Mouse (Mus musculus) C2C12 (cell line): ENCODE data around the gene Cacnb2. TPM values are rescaled to one million over a fixed set of nuclear protein-coding genes. Genes with fewer than 3 reads are reported as not detected.

Experiments
- H3K27me3 ChIP-seq: one replicate; pipeline ENCODE4 v1.6.1; 2011; ENCODE audit not compliant: control insufficient read depth, insufficient read depth, insufficient read length
- H3K36me3 ChIP-seq: one replicate; pipeline ENCODE4 v1.6.1; 2011; ENCODE audit not compliant: control insufficient read depth, insufficient read depth
- H3K4me3 ChIP-seq: one replicate; pipeline ENCODE4 v1.5.1; 2011; ENCODE audit warnings: mild to moderate bottlenecking, control low read depth; ENCODE audit not compliant: poor library complexity, insufficient read depth, severe bottlenecking
- H3K79me2 ChIP-seq: one replicate; pipeline ENCODE4 v1.6.1; 2011; ENCODE audit not compliant: control insufficient read depth, insufficient read depth
- H3K79me3 ChIP-seq: one replicate; pipeline ENCODE4 v1.6.1; 2011; ENCODE audit warnings: low read depth, control low read depth
- H3ac ChIP-seq: one replicate; pipeline ENCODE3; 2011; ENCODE audit warnings: low read depth; ENCODE audit not compliant: control insufficient read depth, insufficient read length
- CEBPB ChIP-seq: IDR thresholded peaks from one replicate; pipeline ENCODE4 v1.6.1; 2011; ENCODE audit warnings: low read depth, mild to moderate bottlenecking, control low read depth, moderate library complexity
- CTCF ChIP-seq: IDR thresholded peaks from one replicate; pipeline ENCODE4 v1.5.1; 2011; ENCODE audit not compliant: control insufficient read depth, insufficient read depth, insufficient read length
- FOSL1 ChIP-seq: IDR thresholded peaks from one replicate; pipeline ENCODE4 v1.8.0; 2011; ENCODE audit warnings: mild to moderate bottlenecking, low read length; ENCODE audit not compliant: poor library complexity, insufficient read depth, severe bottlenecking
- MAX ChIP-seq: IDR thresholded peaks from one replicate; pipeline ENCODE4 v1.6.1; 2011; ENCODE audit warnings: mild to moderate bottlenecking, control low read depth
- MYOD1 ChIP-seq: IDR thresholded peaks from one replicate; pipeline ENCODE4 v1.6.1; 2011; ENCODE audit warnings: low read depth; ENCODE audit not compliant: control insufficient read depth, insufficient read length
- MYOG ChIP-seq: IDR thresholded peaks from one replicate; pipeline ENCODE4 v1.6.1; 2011; ENCODE audit not compliant: control insufficient read depth, insufficient read length; ENCODE audit errors: extremely low read depth
- USF1 ChIP-seq: IDR thresholded peaks from one replicate; pipeline ENCODE4 v1.6.1; 2011; ENCODE audit warnings: low read depth, mild to moderate bottlenecking, control low read depth, moderate library complexity
- polyA plus RNA-seq: library from polyadenylated mRNA; unstranded; fragments of >200 nt; fragmentation: generic; extraction: Trizol; gene quantifications from one replicate; pipeline ENCODE4 v1.2.1, GENCODE M21; 2012; ENCODE audit warnings: missing spikeins

Gene Cacnb2
- polyA plus RNA-seq, 1 experiment, result 2.4 TPM

- no peak overlapping the region for H3K4me3 ChIP-seq
- TF ChIP-seq MYOG, result no peak
- peak; percentile 37 for TF ChIP-seq MAX
- no peak for TF ChIP-seq USF1
- H3K79me3 ChIP-seq, result peaks cover 2% of the 10 kb centered on the region
- H3ac ChIP-seq, result no peak overlapping the region
- H3K27me3 ChIP-seq, result no peaks in the 10 kb centered on the region
- no peaks in the 10 kb centered on the region for H3K79me2 ChIP-seq
- no peaks in the 10 kb centered on the region for H3K36me3 ChIP-seq
These were observed 204.9 kb downstream of the Cacnb2 start for GRCm38 (mm10) chr2:14807650-14808347.

- H3K79me3 ChIP-seq, result peaks cover 3% of the 10 kb centered on the region
- H3K27me3 ChIP-seq, result no peaks in the 10 kb centered on the region
- TF ChIP-seq FOSL1, result no peak
- no peak for TF ChIP-seq MYOD1
- TF ChIP-seq USF1, result no peak
- TF ChIP-seq CEBPB, result no peak
- TF ChIP-seq CTCF, result no peak
- TF ChIP-seq MYOG, result no peak
- no peak for TF ChIP-seq MAX
- H3ac ChIP-seq, result no peak overlapping the region
- no peaks in the 10 kb centered on the region for H3K36me3 ChIP-seq
- H3K79me2 ChIP-seq, result no peaks in the 10 kb centered on the region
- no peak overlapping the region for H3K4me3 ChIP-seq
These were observed 212.1 kb downstream of the Cacnb2 start for GRCm38 (mm10) chr2:14814977-14815376.

- peaks cover 1% of the 10 kb centered on the region for H3K79me3 ChIP-seq
- no peaks in the 10 kb centered on the region for H3K27me3 ChIP-seq
- H3K79me2 ChIP-seq, result no peaks in the 10 kb centered on the region
- H3K36me3 ChIP-seq, result no peaks in the 10 kb centered on the region
- H3ac ChIP-seq, result no peak overlapping the region
- no peak overlapping the region for H3K4me3 ChIP-seq
- no peak for TF ChIP-seq MYOD1
- TF ChIP-seq CEBPB, result no peak
- no peak for TF ChIP-seq FOSL1
- no peak for TF ChIP-seq CTCF
- TF ChIP-seq MAX, result no peak
- TF ChIP-seq USF1, result no peak
These were observed 215.8 kb downstream of the Cacnb2 start for GRCm38 (mm10) chr2:14818651-14819050.

- H3K4me3 ChIP-seq, result no peak overlapping the region
- H3K27me3 ChIP-seq, result no peaks in the 10 kb centered on the region
- no peaks in the 10 kb centered on the region for H3K79me2 ChIP-seq
- H3ac ChIP-seq, result no peak overlapping the region
- H3K36me3 ChIP-seq, result no peaks in the 10 kb centered on the region
- TF ChIP-seq MYOD1 (no peak), CTCF (no peak), USF1 (no peak), MYOG (no peak), FOSL1 (no peak), MAX (no peak), CEBPB (no peak)
- H3K79me3 ChIP-seq, result peaks cover 1% of the 10 kb centered on the region
These were observed 218.1 kb downstream of the Cacnb2 start for GRCm38 (mm10) chr2:14820946-14821345.

- no peak for TF ChIP-seq MAX
- TF ChIP-seq MYOD1, result peak; percentile 23
- no peak for TF ChIP-seq CTCF
- TF ChIP-seq FOSL1, result no peak
- no peak for TF ChIP-seq CEBPB
- TF ChIP-seq MYOG, result no peak
- no peak for TF ChIP-seq USF1
These were observed 220.2 kb downstream of the Cacnb2 start for GRCm38 (mm10) chr2:14823105-14823504.

GRCm38 (mm10) chr2:14823816-14824348 is 221.0 kb downstream of the Cacnb2 start:
- H3K79me2 ChIP-seq, result no peaks in the 10 kb centered on the region
- H3K79me3 ChIP-seq, result peaks cover 3% of the 10 kb centered on the region
- H3K27me3 ChIP-seq, result no peaks in the 10 kb centered on the region
- H3K4me3 ChIP-seq, result no peak overlapping the region
- no peaks in the 10 kb centered on the region for H3K36me3 ChIP-seq
- no peak overlapping the region for H3ac ChIP-seq
- TF ChIP-seq MYOD1, result no peak
- no peak for TF ChIP-seq FOSL1

More at GRCm38 (mm10) chr2:14823105-14823504, 220.2 kb downstream of the Cacnb2 start:
- Histone ChIP-seq H3K79me2 (no peaks in the 10 kb centered on the region), H3K36me3 (no peaks in the 10 kb centered on the region), H3K27me3 (no peaks in the 10 kb centered on the region), H3K79me3 (peaks cover 3% of the 10 kb centered on the region), H3ac (no peak overlapping the region), H3K4me3 (no peak overlapping the region)
